Mouse (Mus musculus): ENCODE measurements at regions not wholly inside any gene's neighbourhood (a gene's known extent, or its start where the extent isn't known, plus 50 kb on each side); places are given as distances from the start of the nearest gene placed in this dataset.

- H3K27me3 ChIP-seq, result no peaks in the 10 kb centered on the region
- 12% methylated on average over 4 of the region's 4 CpGs for WGBS
- ATAC-seq, result peak; percentile 85
- no peak overlapping the region for H3K27ac ChIP-seq
- no peak overlapping the region for H3K4me3 ChIP-seq (replicated peaks)
- H3K4me1 ChIP-seq (replicated peaks), result peaks cover 16% of the 10 kb centered on the region
- no peak overlapping the region for H3K4me2 ChIP-seq (replicated peaks)
- H3K9me3 ChIP-seq, result no peaks in the 10 kb centered on the region
- H3K36me3 ChIP-seq, result no peaks in the 10 kb centered on the region
- H3K9ac ChIP-seq (replicated peaks), result no peak overlapping the region
Measured at GRCm38 (mm10) chr9:87894051-87894450, 163.0 kb upstream of the Tbx18 start.

GRCm38 (mm10) chr9:87894596-87894995 is 163.5 kb upstream of the Tbx18 start:
- no peak overlapping the region for H3K4me2 ChIP-seq (replicated peaks)
- no peak overlapping the region for H3K9ac ChIP-seq (replicated peaks)
- no peaks in the 10 kb centered on the region for H3K27me3 ChIP-seq
- peaks cover 16% of the 10 kb centered on the region for H3K4me1 ChIP-seq (replicated peaks)
- no peaks in the 10 kb centered on the region for H3K9me3 ChIP-seq
- H3K4me3 ChIP-seq (replicated peaks), result no peak overlapping the region
- H3K36me3 ChIP-seq, result no peaks in the 10 kb centered on the region
- 43% methylated on average over 3 of the region's 3 CpGs for WGBS
- ATAC-seq, result 0 out of 2 replicates have a peak, but pooled peaks have one; percentile 40
- no peak overlapping the region for H3K27ac ChIP-seq

GRCm38 (mm10) chr9:87895526-87895925 is 164.5 kb upstream of the Tbx18 start:
- H3K27ac ChIP-seq, result no peak overlapping the region
- no peaks in the 10 kb centered on the region for H3K9me3 ChIP-seq
- H3K36me3 ChIP-seq, result no peaks in the 10 kb centered on the region
- no peak overlapping the region for H3K4me2 ChIP-seq (replicated peaks)
- H3K27me3 ChIP-seq, result no peaks in the 10 kb centered on the region
- peaks cover 16% of the 10 kb centered on the region for H3K4me1 ChIP-seq (replicated peaks)
- 78% methylated on average over 4 of the region's 4 CpGs for WGBS
- no peak for ATAC-seq
- no peak overlapping the region for H3K4me3 ChIP-seq (replicated peaks)
- no peak overlapping the region for H3K9ac ChIP-seq (replicated peaks)

- Histone ChIP-seq H3K4me1 (replicated peaks) (peaks cover 16% of the 10 kb centered on the region), H3K9ac (replicated peaks) (no peak overlapping the region), H3K4me3 (replicated peaks) (no peak overlapping the region), H3K9me3 (no peaks in the 10 kb centered on the region), H3K4me2 (replicated peaks) (no peak overlapping the region), H3K36me3 (no peaks in the 10 kb centered on the region), H3K27ac (no peak overlapping the region), H3K27me3 (no peaks in the 10 kb centered on the region)
- no peak for ATAC-seq
- 78% methylated on average over 3 of the region's 3 CpGs for WGBS
Measured at GRCm38 (mm10) chr9:87897336-87897735, 166.3 kb upstream of the Tbx18 start.

GRCm38 (mm10) chr9:87899368-87899767 is 168.3 kb upstream of the Tbx18 start:
- H3K4me2 ChIP-seq (replicated peaks), result no peak overlapping the region
- no peak overlapping the region for H3K4me3 ChIP-seq (replicated peaks)
- H3K9me3 ChIP-seq, result no peaks in the 10 kb centered on the region
- no peaks in the 10 kb centered on the region for H3K36me3 ChIP-seq
- H3K27ac ChIP-seq, result no peak overlapping the region
- no peaks in the 10 kb centered on the region for H3K27me3 ChIP-seq
- no peak overlapping the region for H3K9ac ChIP-seq (replicated peaks)
- peaks cover 8% of the 10 kb centered on the region for H3K4me1 ChIP-seq (replicated peaks)
- WGBS, result 75% methylated on average over 5 of the region's 5 CpGs
- no peak for ATAC-seq

- Histone ChIP-seq H3K9ac (replicated peaks) (no peak overlapping the region), H3K36me3 (no peaks in the 10 kb centered on the region), H3K27me3 (no peaks in the 10 kb centered on the region), H3K4me1 (replicated peaks) (peaks cover 4% of the 10 kb centered on the region), H3K4me3 (replicated peaks) (no peak overlapping the region), H3K9me3 (no peaks in the 10 kb centered on the region), H3K27ac (no peak overlapping the region), H3K4me2 (replicated peaks) (no peak overlapping the region)
- no peak for ATAC-seq
- WGBS, result 52% methylated on average over 7 of the region's 7 CpGs
Measured at GRCm38 (mm10) chr9:87899800-87900199, 168.7 kb upstream of the Tbx18 start.

GRCm38 (mm10) chr9:87921291-87921690 is 190.2 kb upstream of the Tbx18 start:
- no peak overlapping the region for H3K4me3 ChIP-seq (replicated peaks)
- H3K9me3 ChIP-seq, result no peaks in the 10 kb centered on the region
- no peaks in the 10 kb centered on the region for H3K4me1 ChIP-seq (replicated peaks)
- no peak overlapping the region for H3K9ac ChIP-seq (replicated peaks)
- no peak overlapping the region for H3K4me2 ChIP-seq (replicated peaks)
- no peak overlapping the region for H3K27ac ChIP-seq
- no peaks in the 10 kb centered on the region for H3K36me3 ChIP-seq
- no peaks in the 10 kb centered on the region for H3K27me3 ChIP-seq
- 92% methylated on average over 8 of the region's 8 CpGs for WGBS
- no peak for ATAC-seq

- ATAC-seq, result no peak
- no peak overlapping the region for H3K9ac ChIP-seq (replicated peaks)
- no peak overlapping the region for H3K27ac ChIP-seq
- no peak overlapping the region for H3K4me2 ChIP-seq (replicated peaks)
- H3K4me1 ChIP-seq (replicated peaks), result no peaks in the 10 kb centered on the region
- H3K36me3 ChIP-seq, result no peaks in the 10 kb centered on the region
- H3K9me3 ChIP-seq, result no peaks in the 10 kb centered on the region
- no peak overlapping the region for H3K4me3 ChIP-seq (replicated peaks)
- WGBS, result 90% methylated on average over 4 of the region's 4 CpGs
- H3K27me3 ChIP-seq, result no peaks in the 10 kb centered on the region
Measured at GRCm38 (mm10) chr9:87925151-87925550, 194.1 kb upstream of the Tbx18 start.

- no peak for ATAC-seq
- 84% methylated on average over 5 of the region's 5 CpGs for WGBS
Measured at GRCm38 (mm10) chr9:87933230-87933629, 202.2 kb upstream of the Tbx18 start.

GRCm38 (mm10) chr9:87952426-87952825 is 221.4 kb upstream of the Tbx18 start:
- Histone ChIP-seq H3K9me3 (no peaks in the 10 kb centered on the region), H3K4me1 (replicated peaks) (no peaks in the 10 kb centered on the region), H3K27ac (no peak overlapping the region), H3K36me3 (no peaks in the 10 kb centered on the region), H3K4me2 (replicated peaks) (no peak overlapping the region), H3K27me3 (no peaks in the 10 kb centered on the region), H3K9ac (replicated peaks) (no peak overlapping the region), H3K4me3 (replicated peaks) (no peak overlapping the region)
- ATAC-seq, result no peak
- WGBS, result 98% methylated on average over 2 of the region's 2 CpGs

More at GRCm38 (mm10) chr9:87933230-87933629, 202.2 kb upstream of the Tbx18 start:
- Histone ChIP-seq H3K9me3 (no peaks in the 10 kb centered on the region), H3K4me1 (replicated peaks) (no peaks in the 10 kb centered on the region), H3K27me3 (no peaks in the 10 kb centered on the region), H3K4me3 (replicated peaks) (no peak overlapping the region), H3K27ac (no peak overlapping the region), H3K4me2 (replicated peaks) (no peak overlapping the region), H3K9ac (replicated peaks) (no peak overlapping the region), H3K36me3 (no peaks in the 10 kb centered on the region)

- H3K9ac ChIP-seq (replicated peaks), result no peak overlapping the region
- H3K27me3 ChIP-seq, result no peaks in the 10 kb centered on the region
- H3K9me3 ChIP-seq, result no peaks in the 10 kb centered on the region
- H3K4me2 ChIP-seq (replicated peaks), result no peak overlapping the region
- H3K36me3 ChIP-seq, result no peaks in the 10 kb centered on the region
- no peak for ATAC-seq
- H3K4me1 ChIP-seq (replicated peaks), result no peaks in the 10 kb centered on the region
- H3K27ac ChIP-seq, result no peak overlapping the region
- H3K4me3 ChIP-seq (replicated peaks), result no peak overlapping the region
Measured at GRCm38 (mm10) chr9:87954941-87955340, 223.9 kb upstream of the Tbx18 start.

- Histone ChIP-seq H3K4me1 (replicated peaks) (no peaks in the 10 kb centered on the region), H3K4me2 (replicated peaks) (no peak overlapping the region), H3K27ac (no peak overlapping the region), H3K9me3 (no peaks in the 10 kb centered on the region), H3K36me3 (no peaks in the 10 kb centered on the region), H3K27me3 (no peaks in the 10 kb centered on the region), H3K9ac (replicated peaks) (no peak overlapping the region), H3K4me3 (replicated peaks) (no peak overlapping the region)
- WGBS, result 84% methylated on average over 4 of the region's 4 CpGs
- no peak for ATAC-seq
Measured at GRCm38 (mm10) chr9:87961796-87962195, 230.7 kb upstream of the Tbx18 start.

- Histone ChIP-seq H3K9ac (replicated peaks) (no peak overlapping the region), H3K9me3 (no peaks in the 10 kb centered on the region), H3K4me1 (replicated peaks) (no peaks in the 10 kb centered on the region), H3K27ac (no peak overlapping the region), H3K27me3 (no peaks in the 10 kb centered on the region), H3K4me2 (replicated peaks) (no peak overlapping the region), H3K4me3 (replicated peaks) (no peak overlapping the region), H3K36me3 (no peaks in the 10 kb centered on the region)
- 83% methylated on average over 2 of the region's 2 CpGs for WGBS
- ATAC-seq, result no peak
Measured at GRCm38 (mm10) chr9:87964508-87964907, 233.4 kb upstream of the Tbx18 start.
